Mouse (Mus musculus): ENCODE data around the gene 9330161L09Rik.

GRCm38 (mm10) chr12:103457140-103457539, 49.5 kb upstream of the 9330161L09Rik start, which contains the start of gene Ifi27l2b:
- TF ChIP-seq KAT2A (conservative IDR thresholded peaks at IDR 0.05; ENCODE audit: low read depth, low read length) (no peak), CTCF (IDR thresholded peaks at IDR 0.05 in 2 of 3, conservative IDR thresholded peaks at IDR 0.05 in 1 of 3; ENCODE audit: control insufficient read depth in 1 of 3, insufficient read depth in 1 of 3, low read depth in 2 of 3, low read length in 3 of 3, poor library complexity in 1 of 3, severe bottlenecking in 1 of 3) (no peak), USF1 (IDR thresholded peaks at IDR 0.05; ENCODE audit: low read depth, low read length) (no peak), POLR2A (IDR thresholded peaks at IDR 0.05; ENCODE audit: control insufficient read depth in 1 of 2, insufficient read depth in 1 of 2, low read depth in 1 of 2, low read length in 2 of 2, poor library complexity in 1 of 2) (no peak), MYC (IDR thresholded peaks at IDR 0.05; ENCODE audit: low read depth, low read length) (no peak), MAZ (IDR thresholded peaks at IDR 0.05; ENCODE audit: low read depth, low read length) (no peak), EP300 (IDR thresholded peaks at IDR 0.05; ENCODE audit: low read depth in 1 of 2, low read length in 2 of 2) (peak; percentile 27 to 41; a peak in 2 of 4 replicates), BHLHE40 (IDR thresholded peaks at IDR 0.05; ENCODE audit: borderline replicate concordance, low read depth, low read length) (no peak)
